Mouse (Mus musculus): ENCODE measurements around the gene Tas1r3.

Gene Tas1r3

GRCm38 (mm10) chr4:155893212-155893690 lies 30.1 kb upstream of the Tas1r3 start:
- DNase-seq (ENCODE audit: low read depth, low spot score), result peak; percentile 8
- no peaks in the 10 kb centered on the region; the same call in 1 of the 2 replicates for H3K36me3 ChIP-seq (ENCODE audit: control insufficient read depth, insufficient read depth, low read length, poor library complexity, severe bottlenecking)
- H3K27me3 ChIP-seq (ENCODE audit: control insufficient read depth, insufficient read depth, low read length, poor library complexity, severe bottlenecking), result no peaks in the 10 kb centered on the region

- DNase-seq (ENCODE audit: low read depth, low spot score), result peak; percentile 53
- H3K27me3 ChIP-seq (ENCODE audit: control insufficient read depth, insufficient read depth, low read length, poor library complexity, severe bottlenecking), result no peaks in the 10 kb centered on the region
These were observed 29.5 kb upstream of the Tas1r3 start for GRCm38 (mm10) chr4:155892438-155893211.

GRCm38 (mm10) chr4:155892017-155892416 lies 28.9 kb upstream of the Tas1r3 start:
- H3K27me3 ChIP-seq (ENCODE audit: control insufficient read depth, insufficient read depth, low read length, poor library complexity, severe bottlenecking), result no peaks in the 10 kb centered on the region
- DNase-seq (ENCODE audit: low read depth, low spot score), result peak; percentile 88

More at GRCm38 (mm10) chr4:155892438-155893211, 29.5 kb upstream of the Tas1r3 start:
- H3K36me3 ChIP-seq (ENCODE audit: control insufficient read depth, insufficient read depth, low read length, poor library complexity, severe bottlenecking), result no peaks in the 10 kb centered on the region; the same call in 1 of the 2 replicates

GRCm38 (mm10) chr4:155891551-155892001 lies 28.4 kb upstream of the Tas1r3 start, which contains the start of the genes Pusl1 and Acap3:
Pusl1 (minus strand) TSS chr4:155891781.
Acap3 (plus strand) TSS chr4:155891822.
- H3K27me3 ChIP-seq (ENCODE audit: control insufficient read depth, insufficient read depth, low read length, poor library complexity, severe bottlenecking), result no peaks in the 10 kb centered on the region
- H3K36me3 ChIP-seq (ENCODE audit: control insufficient read depth, insufficient read depth, low read length, poor library complexity, severe bottlenecking), result peaks cover 4% of the 10 kb centered on the region
- peak; percentile 97 for DNase-seq (ENCODE audit: low read depth, low spot score)

More at GRCm38 (mm10) chr4:155892017-155892416, 28.9 kb upstream of the Tas1r3 start:
- peaks cover 3% of the 10 kb centered on the region for H3K36me3 ChIP-seq (ENCODE audit: control insufficient read depth, insufficient read depth, low read length, poor library complexity, severe bottlenecking)

GRCm38 (mm10) chr4:155891011-155891471 lies 27.9 kb upstream of the Tas1r3 start:
- Histone ChIP-seq H3K36me3 (ENCODE audit: control insufficient read depth, insufficient read depth, low read length, poor library complexity, severe bottlenecking) (peaks cover 4% of the 10 kb centered on the region), H3K27me3 (ENCODE audit: control insufficient read depth, insufficient read depth, low read length, poor library complexity, severe bottlenecking) (no peaks in the 10 kb centered on the region)
- DNase-seq (ENCODE audit: low read depth, low spot score), result no peak

- no peaks in the 10 kb centered on the region for H3K27me3 ChIP-seq (ENCODE audit: control insufficient read depth, insufficient read depth, low read length, poor library complexity, severe bottlenecking)
- no peak for DNase-seq (ENCODE audit: low read depth, low spot score)
- H3K36me3 ChIP-seq (ENCODE audit: control insufficient read depth, insufficient read depth, low read length, poor library complexity, severe bottlenecking), result peaks cover 13% of the 10 kb centered on the region
These were observed 26.2 kb upstream of the Tas1r3 start for GRCm38 (mm10) chr4:155889316-155889715.

- H3K36me3 ChIP-seq (ENCODE audit: control insufficient read depth, insufficient read depth, low read length, poor library complexity, severe bottlenecking), result peaks cover 13% of the 10 kb centered on the region
- DNase-seq (ENCODE audit: low read depth, low spot score), result no peak
These were observed 25.0 kb upstream of the Tas1r3 start for GRCm38 (mm10) chr4:155888181-155888580.

GRCm38 (mm10) chr4:155887674-155888073 lies 24.5 kb upstream of the Tas1r3 start:
- H3K36me3 ChIP-seq (ENCODE audit: control insufficient read depth, insufficient read depth, low read length, poor library complexity, severe bottlenecking), result peaks cover 13% of the 10 kb centered on the region
- DNase-seq (ENCODE audit: low read depth, low spot score), result no peak
- H3K27me3 ChIP-seq (ENCODE audit: control insufficient read depth, insufficient read depth, low read length, poor library complexity, severe bottlenecking), result no peaks in the 10 kb centered on the region

More at GRCm38 (mm10) chr4:155888181-155888580, 25.0 kb upstream of the Tas1r3 start:
- H3K27me3 ChIP-seq (ENCODE audit: control insufficient read depth, insufficient read depth, low read length, poor library complexity, severe bottlenecking), result no peaks in the 10 kb centered on the region

- no peaks in the 10 kb centered on the region for H3K27me3 ChIP-seq (ENCODE audit: control insufficient read depth, insufficient read depth, low read length, poor library complexity, severe bottlenecking)
- DNase-seq (ENCODE audit: low read depth, low spot score), result no peak
- H3K36me3 ChIP-seq (ENCODE audit: control insufficient read depth, insufficient read depth, low read length, poor library complexity, severe bottlenecking), result peaks cover 16% of the 10 kb centered on the region
These were observed 23.2 kb upstream of the Tas1r3 start for GRCm38 (mm10) chr4:155886330-155886729.

GRCm38 (mm10) chr4:155883587-155883986 lies 20.4 kb upstream of the Tas1r3 start:
- DNase-seq (ENCODE audit: low read depth, low spot score), result no peak
- Histone ChIP-seq H3K36me3 (ENCODE audit: control insufficient read depth, insufficient read depth, low read length, poor library complexity, severe bottlenecking) (peaks cover 16% of the 10 kb centered on the region), H3K27me3 (ENCODE audit: control insufficient read depth, insufficient read depth, low read length, poor library complexity, severe bottlenecking) (no peaks in the 10 kb centered on the region)

GRCm38 (mm10) chr4:155871404-155871803 lies 8.2 kb upstream of the Tas1r3 start:
- Histone ChIP-seq H3K27me3 (ENCODE audit: control insufficient read depth, insufficient read depth, low read length, poor library complexity, severe bottlenecking) (no peaks in the 10 kb centered on the region), H3K36me3 (ENCODE audit: control insufficient read depth, insufficient read depth, low read length, poor library complexity, severe bottlenecking) (peaks cover 5% of the 10 kb centered on the region; the same call in 1 of the 2 replicates)
- DNase-seq (ENCODE audit: low read depth, low spot score), result no peak

- H3K27me3 ChIP-seq (ENCODE audit: control insufficient read depth, insufficient read depth, low read length, poor library complexity, severe bottlenecking), result no peaks in the 10 kb centered on the region
- H3K36me3 ChIP-seq (ENCODE audit: control insufficient read depth, insufficient read depth, low read length, poor library complexity, severe bottlenecking), result peaks cover 5% of the 10 kb centered on the region; the same call in 1 of the 2 replicates
- DNase-seq (ENCODE audit: low read depth, low spot score), result peak; percentile 95
These were observed 6.3 kb upstream of the Tas1r3 start, which contains the start of the genes Cptp and Ints11 for GRCm38 (mm10) chr4:155869317-155870033. Cptp (minus strand) TSS chr4:155869440. Ints11 (plus strand) TSS chr4:155869546.

GRCm38 (mm10) chr4:155868614-155869298 lies 5.6 kb upstream of the Tas1r3 start:
- Histone ChIP-seq H3K36me3 (ENCODE audit: control insufficient read depth, insufficient read depth, low read length, poor library complexity, severe bottlenecking) (peaks cover 5% of the 10 kb centered on the region; the same call in 1 of the 2 replicates), H3K27me3 (ENCODE audit: control insufficient read depth, insufficient read depth, low read length, poor library complexity, severe bottlenecking) (no peaks in the 10 kb centered on the region)
- no peak for DNase-seq (ENCODE audit: low read depth, low spot score)

GRCm38 (mm10) chr4:155861787-155862186 lies 1.4 kb downstream of the Tas1r3 start:
- Histone ChIP-seq H3K27me3 (ENCODE audit: control insufficient read depth, insufficient read depth, low read length, poor library complexity, severe bottlenecking) (no peaks in the 10 kb centered on the region), H3K36me3 (ENCODE audit: control insufficient read depth, insufficient read depth, low read length, poor library complexity, severe bottlenecking) (peaks cover 3% of the 10 kb centered on the region; the same call in 1 of the 2 replicates)
- DNase-seq (ENCODE audit: low read depth, low spot score), result no peak

Data from splenic B cell, adult 2 months (primary cell).